Mouse (Mus musculus) thymus, adult 2 months (tissue): ENCODE results near the gene Zmat5.

Experiments used
- CTCF ChIP-seq: fragments of 200-500 bp; IDR thresholded peaks from 2 replicates; pipeline ENCODE4 v1.5.1; 2012; ENCODE audit warnings: mild to moderate bottlenecking, control low read depth, low read length, moderate library complexity, borderline replicate concordance; ENCODE audit not compliant: control insufficient read depth, poor library complexity, insufficient read depth; ENCODE audit errors: extremely low read depth
- POLR2A ChIP-seq: fragments of 200-500 bp; IDR thresholded peaks from 2 replicates; pipeline ENCODE4 v1.6.1; 2012; ENCODE audit warnings: mild to moderate bottlenecking, low read length, control low read depth, moderate library complexity; ENCODE audit not compliant: control insufficient read depth, poor library complexity, insufficient read depth; ENCODE audit errors: extremely low read depth

- TF ChIP-seq CTCF (no peak), POLR2A (no peak)
These were observed 56.0 kb downstream of the Zmat5 start for GRCm38 (mm10) chr11:4760438-4760837.
